Mouse (Mus musculus) small intestine, adult 2 months (tissue): Measurements from ENCODE around the gene Pde6c.

Experiments
- CTCF ChIP-seq: fragments of 200-500 bp; IDR thresholded peaks from 2 replicates; pipeline ENCODE4 v1.5.1; 2012; ENCODE audit warnings: low read depth, mild to moderate bottlenecking, control low read depth, inconsistent platforms, low read length, moderate library complexity, mixed read lengths; ENCODE audit not compliant: insufficient replicate concordance, insufficient read length; ENCODE audit errors: extremely low read depth
- POLR2A ChIP-seq: fragments of 200-500 bp; IDR thresholded peaks from 2 replicates; pipeline ENCODE4 v1.6.1; 2012; ENCODE audit warnings: low read depth, mild to moderate bottlenecking, control low read depth, inconsistent platforms, low read length, moderate library complexity

- TF ChIP-seq CTCF (no peak), POLR2A (no peak)
Observed at GRCm38 (mm10) chr19:38164633-38165032, 32.1 kb downstream of the Pde6c start.
